Mouse (Mus musculus): ENCODE data around the gene Gigyf2.

Gene Gigyf2

DNA sequence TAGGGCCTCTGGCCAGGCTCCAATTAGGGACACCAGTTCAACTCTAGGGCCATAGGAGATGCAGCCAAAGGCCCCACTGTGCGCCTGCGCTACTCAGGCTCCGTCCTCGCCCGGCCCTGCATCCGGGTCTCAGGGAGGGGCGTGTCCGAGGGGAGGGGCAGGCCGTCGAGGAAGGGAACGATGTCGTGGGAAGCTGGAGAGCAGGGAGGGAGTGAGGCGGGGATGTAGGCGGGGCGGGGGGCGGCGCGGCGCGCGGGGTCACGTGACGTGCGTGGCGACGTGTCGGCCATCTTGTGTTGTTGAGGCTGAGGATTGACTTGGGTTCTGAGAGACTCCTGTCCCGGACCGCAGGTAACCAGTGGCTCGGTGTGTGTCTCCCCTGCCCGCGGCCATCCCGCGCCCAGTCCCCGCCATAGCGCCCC is at the start of gene Gigyf2:
TSS of gene Gigyf2 (plus strand) at position 257 of the 422 bp plus-strand sequence.
- peak; percentile 96 to 98 for DNase-seq (ENCODE audit: low spot score in 2 of 2)

DNA sequence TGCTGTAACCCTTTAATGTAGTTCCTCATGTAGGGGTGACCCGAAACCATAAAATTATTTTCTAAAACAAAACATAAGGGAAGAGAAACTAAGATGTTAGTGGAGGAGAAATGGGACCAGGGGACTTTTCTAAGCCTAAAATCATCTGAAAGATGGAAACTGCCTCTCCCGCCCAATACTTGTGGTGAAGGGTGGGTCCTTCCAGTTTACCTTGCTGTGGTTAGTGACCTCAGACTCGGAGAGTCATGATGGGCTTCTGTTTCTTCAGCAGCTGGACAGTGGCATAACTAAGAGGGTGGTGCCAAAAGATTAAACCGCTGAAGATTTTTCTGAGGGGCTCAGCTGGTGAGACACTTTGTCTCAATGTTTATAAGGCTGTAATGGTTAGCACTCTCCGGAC is 46.5 kb upstream of the Gigyf2 start:
- no peak for DNase-seq (ENCODE audit: low spot score in 2 of 2)

DNA sequence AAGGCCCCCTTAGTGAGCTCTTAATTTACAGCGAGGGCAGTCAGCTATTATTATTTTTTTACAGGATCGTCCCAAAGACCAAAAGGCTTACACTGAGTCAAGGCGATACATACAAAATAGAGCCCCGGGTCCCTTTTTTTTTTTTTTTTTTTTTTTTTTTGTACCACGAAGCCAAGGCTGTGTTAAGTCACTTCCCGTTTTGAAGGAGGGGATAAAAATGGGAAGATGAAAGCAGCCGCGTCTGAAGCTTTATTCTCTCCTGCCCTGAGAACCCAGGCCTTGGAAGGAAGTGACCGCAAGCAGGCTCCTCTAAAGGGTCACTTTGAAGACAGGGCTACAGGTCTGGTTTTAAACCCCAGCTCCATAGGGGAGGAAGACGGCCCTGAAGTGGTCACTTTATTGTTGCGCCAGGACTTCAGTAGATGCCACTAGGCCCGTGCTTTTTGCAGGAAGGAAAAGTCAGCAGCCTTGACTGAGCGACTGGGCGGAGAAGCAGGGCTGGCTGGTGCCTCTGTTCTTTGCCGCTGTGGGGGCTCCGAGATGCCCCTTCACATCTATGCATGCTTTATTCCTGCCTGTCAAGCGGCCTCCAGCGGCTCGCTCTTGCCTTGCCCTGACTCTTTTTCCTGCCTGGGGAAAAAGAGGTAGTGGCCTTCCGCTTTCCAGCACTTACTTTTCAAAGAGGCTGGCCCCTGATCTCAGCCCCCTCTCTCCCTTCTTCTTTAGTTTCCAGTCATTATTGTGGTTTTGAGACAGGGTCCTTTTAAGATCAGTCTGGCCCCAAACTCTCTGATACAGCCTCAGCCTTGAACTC is 45.0 kb upstream of the Gigyf2 start:
- DNase-seq (ENCODE audit: low spot score in 2 of 2), result no peak

DNA sequence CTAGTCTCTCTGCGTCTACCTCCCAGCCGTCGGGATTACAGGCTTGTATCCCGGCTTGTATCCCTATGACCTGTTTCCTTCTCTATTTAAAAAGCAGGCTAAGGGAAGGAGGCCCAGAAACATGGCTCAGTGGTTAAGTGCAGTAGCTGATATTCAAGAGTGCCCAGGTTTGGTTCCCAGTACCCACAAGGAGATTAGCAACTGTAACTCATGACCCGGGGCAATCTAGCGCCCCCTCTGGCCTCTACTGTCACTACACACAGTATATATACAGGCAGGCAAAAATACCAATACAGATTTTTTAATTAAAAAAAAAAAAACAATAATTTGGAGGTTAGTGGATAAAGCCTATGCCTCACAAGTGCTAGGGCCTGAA is 44.4 kb upstream of the Gigyf2 start:
- no peak for DNase-seq (ENCODE audit: low spot score in 2 of 2)

DNA sequence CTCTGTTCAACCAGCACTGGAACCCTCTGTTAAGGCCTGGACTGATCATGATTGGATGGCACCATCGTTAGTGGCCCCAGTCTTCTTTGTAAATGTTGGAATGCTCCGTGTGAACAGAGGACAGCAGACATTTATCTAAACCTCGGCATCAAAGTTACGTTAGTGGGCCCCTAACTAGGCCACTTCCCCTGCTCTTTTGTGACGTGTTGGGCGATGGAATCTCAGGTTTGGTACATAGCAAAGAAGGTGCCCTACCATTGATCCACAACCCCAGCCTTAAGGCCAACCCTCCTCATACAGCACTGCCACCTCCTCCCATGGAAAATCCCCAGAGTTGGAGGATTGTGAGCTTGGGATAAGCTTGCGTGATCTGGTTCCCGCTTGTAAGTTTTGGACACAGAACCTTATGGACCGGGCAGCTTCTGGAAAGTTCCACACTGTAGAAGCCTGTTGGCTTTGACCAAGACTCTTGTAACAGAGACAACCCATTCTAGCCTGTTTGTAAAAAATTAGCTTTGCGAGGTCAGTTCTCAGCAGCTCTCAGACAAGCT is 43.3 kb upstream of the Gigyf2 start:
- DNase-seq (ENCODE audit: low spot score in 2 of 2), result no peak

DNA sequence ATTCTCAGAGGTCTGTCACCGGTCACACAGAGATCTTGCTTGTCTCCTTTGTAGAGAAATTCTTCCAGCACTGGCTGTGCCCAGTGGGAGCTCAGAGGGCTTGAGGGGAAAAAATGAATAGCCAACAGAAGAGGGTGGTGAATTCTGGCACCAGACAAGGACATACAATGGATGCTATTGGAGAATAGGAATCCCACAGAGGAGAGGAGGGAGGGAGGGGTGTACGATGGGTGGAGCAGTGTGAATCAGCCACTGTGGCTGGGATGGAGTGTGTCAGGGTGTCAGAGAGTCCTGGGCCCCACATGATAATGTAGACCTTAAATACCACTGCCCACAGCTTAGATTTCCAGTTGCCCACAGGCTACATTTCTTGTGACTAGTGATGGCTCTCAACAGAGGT is 39.7 kb upstream of the Gigyf2 start:
- no peak for DNase-seq (ENCODE audit: low spot score in 2 of 2)

DNA sequence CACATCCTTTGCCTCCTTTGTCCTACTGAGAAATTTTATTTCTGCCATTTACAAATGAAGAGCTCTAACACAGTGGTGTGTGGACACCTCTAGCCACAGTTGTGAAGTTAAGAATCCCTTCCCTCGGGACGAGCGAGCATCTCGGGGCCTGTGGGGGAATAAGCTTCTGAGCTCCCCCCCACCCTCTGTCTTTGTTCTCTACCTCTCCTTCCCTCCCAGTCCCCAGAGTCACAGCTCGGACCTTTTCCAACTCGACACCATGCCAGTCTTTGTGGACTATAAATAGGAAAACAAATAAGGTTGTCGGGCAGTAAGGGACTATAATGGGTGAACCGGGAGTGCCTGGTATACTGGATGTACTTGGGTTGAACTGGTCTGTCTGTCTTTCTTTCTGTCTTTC is 35.4 kb upstream of the Gigyf2 start:
- no peak for DNase-seq (ENCODE audit: low spot score in 2 of 2)

DNA sequence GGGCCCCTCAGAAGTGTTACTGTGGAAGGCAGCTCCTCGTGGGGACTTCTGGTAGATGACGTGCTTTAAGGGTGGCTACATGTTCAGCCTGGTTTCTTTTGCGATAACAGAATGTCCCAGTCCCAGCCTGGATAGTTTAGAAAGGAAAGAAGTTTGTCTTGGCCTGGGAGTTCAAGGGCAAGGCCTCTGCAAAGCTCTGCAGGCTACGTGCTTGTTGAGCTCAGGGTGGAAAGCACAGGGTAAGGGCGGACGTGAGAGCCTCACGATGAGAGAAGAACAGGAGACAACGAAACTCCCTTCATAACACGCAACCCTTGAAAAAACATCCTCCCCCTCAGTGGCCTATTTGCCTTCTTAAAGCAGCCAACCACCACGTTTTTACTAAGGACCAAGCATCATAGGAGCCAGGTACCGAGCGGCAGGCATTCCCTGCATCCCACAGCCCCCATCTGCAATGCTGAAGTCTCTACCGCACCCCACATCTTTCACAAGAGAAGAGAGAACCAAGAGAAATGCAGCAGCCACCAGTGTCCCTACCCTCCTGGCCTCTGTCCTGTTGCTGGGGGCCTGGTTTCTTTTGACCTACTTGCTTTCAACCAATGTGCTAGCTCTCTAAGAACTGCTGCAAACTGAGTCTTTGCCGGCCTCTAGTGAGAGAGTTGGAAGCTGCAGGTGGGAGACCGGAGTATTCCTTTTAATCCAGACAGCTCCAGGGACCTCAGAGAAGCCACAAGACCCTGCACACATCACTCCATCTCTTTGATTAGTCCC is 34.2 kb upstream of the Gigyf2 start:
- no peak for DNase-seq (ENCODE audit: low spot score in 2 of 2)

DNA sequence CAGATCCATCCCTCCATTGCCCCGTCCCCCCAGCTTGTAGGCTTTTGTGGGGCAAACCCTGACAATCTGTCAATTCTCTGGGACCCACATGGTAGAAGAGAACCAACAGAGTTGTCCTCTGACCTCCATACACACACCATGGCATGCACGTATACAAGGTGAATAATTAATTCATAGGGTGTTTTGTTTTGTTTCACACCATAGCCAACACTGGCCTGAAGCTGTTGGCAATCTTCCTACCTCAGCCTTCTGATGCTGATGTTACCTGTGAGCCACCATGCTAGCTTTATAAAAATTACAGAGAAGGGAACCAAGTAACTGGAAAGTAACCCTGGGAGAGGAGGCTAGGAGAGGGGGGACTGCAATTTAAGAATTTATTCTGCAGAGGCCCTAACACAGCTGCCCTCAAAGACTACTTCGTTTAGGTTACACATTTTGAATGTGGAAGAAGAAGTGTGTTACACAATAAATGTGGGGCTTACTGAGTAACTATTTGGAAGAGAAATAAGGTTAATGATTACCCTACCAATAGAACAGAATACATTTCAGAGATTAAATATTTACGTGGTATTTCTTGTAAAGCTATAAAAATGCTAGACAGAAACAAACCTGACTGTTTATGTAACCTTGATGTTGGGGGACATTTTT is 32.6 kb upstream of the Gigyf2 start:
- DNase-seq (ENCODE audit: low spot score in 2 of 2), result no peak

DNA sequence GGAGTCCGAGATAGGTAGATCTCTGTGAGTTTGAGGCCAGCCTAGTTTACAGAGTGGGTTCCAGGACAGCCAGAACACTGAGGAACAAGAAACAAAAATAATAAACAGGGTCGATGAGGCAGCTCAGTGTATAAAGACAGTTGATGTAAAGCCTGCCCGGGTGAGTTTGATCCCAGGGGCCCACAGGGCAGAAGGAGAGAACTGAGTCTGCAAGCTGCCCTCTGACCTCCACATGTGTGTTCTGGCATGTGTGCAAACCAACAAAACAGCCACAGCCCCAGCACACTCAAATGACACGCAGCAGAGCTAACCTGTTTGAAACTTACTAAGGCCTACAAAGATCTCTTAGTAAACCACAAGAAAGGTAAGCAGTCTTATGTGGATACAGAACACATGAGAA is 31.8 kb upstream of the Gigyf2 start:
- DNase-seq (ENCODE audit: low spot score in 2 of 2), result no peak

DNA sequence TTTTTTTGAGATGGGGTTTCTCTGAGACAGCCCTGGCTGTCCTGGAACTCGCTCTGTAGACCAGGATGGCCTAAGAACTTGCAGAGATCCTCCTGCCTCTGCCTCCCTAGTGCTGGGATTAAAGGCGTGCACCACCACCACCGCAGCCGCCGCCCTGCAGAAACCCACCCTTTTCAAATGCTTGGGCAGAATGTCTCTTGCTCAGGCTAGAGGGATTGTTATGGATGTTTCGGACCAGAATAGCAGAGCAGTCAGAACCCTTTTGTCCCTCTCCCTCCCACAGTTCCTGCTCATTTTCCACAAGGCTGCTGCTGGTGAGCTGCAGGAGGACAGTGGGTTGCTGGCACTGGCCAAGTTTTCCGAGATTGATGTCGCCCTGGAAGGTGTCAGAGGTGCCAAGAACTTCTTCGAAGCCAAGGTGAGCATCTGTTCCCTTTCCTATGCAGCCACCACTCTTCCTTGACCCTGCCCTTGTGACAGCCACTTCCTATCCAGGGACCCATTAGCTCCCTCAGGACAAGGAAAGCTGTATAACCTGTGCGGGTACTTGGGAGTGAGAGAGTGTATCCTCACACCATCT is 29.4 kb upstream of the Gigyf2 start:
- no peak for DNase-seq (ENCODE audit: low spot score in 2 of 2)

DNA sequence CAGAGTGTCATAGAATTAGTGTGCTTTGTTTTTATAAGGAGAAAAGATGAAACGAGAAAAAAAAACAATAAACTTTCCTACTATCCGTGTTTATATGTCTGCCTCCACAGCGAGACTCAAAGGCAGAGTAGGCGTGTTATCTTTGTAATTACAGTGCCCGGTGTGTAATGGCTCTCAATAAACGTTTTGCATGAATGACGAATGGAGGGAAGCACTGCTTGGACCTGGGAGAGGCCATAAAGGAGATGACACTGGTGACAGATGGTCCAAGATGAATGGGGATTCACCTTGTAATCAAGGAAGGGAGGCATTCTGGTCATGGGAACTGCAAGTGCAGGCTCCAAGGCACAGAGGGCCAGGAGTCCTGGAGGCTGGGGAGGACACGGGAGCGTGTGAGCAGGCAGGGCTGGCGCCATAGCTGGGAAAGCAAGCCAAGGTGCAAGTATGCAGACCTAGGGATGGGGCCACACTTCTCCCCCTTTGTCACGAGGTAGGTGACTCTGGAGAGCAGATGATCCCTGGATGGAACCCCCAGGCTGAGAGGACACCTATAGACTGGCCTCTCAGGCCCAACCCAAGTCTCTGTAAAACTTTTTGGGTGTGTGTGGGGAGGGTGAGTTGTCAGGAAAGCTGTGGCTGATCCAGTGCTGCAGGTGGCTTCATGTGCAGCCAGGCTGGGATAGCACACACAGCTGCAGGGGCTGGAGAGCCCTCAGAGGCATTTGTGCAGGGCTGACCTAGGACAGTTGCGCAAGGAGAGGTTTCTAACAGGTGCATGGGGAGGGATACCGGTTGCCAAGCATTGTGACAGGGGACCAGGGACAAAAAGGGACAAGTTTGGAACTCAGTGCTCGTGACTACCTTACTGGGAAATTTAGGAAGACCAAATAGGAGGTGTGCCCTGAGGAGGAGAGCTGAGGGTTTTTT is 26.2 kb upstream of the Gigyf2 start:
- DNase-seq (ENCODE audit: low spot score in 2 of 2), result no peak

DNA sequence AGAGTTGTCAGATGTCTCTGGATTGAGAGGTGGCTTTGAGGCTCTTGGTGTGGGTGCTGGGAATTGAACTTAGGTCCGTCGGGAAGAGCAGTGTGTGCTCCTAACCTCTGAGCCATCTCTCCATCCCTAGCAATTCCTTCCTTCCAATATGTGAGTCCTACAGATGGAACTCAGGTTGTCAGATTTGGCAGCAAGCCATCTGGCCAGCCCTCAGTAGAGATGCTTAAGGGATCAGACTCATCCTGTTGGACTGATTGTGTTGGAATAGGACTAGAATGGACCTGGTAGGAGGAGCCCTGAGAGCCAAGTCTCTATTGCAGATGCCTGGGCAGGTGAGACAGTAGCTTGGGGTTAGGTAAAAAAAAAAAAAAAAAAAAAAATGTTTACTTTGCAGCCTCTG is 24.8 kb upstream of the Gigyf2 start:
- DNase-seq (ENCODE audit: low spot score in 2 of 2), result no peak

DNA sequence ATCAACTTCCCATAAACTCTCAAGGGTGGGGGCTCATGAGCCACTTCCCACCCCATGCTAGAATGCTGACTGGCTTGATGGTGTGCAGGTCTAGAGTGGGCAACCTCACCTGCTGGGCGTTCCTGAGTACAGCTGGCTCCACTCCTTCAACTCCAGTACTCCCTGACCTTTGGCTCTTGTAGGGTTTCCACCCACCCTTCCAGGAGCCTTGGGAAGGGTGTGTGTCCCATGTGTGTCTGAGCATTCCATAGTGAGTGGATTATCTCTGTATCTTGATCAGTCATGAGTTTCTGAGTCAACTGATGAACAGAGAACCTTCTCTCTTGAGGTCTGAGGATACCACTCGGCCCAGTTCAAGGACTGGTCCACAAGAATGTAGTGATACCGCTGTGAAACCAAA is 17.8 kb upstream of the Gigyf2 start:
- no peak for DNase-seq (ENCODE audit: low spot score in 2 of 2)

DNA sequence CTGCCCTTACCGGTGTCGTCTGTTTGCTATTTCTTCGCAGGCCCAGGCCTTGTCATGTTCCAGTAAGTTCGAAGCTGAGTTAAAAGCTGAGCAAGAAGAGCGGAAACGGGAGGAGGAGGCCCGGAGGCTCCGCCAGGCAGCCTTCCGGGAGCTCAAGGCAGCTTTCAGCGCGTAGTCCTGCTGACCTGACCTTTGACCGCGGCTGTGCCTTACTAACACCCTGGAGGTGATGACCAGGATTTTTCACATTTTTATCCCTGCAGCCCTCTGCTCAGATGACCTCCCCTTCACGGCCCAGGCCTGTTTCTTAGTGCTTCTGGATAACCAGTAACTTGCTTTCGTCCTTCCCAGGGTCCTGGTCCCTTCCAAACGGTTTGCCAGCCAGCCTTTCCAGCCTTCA is 17.2 kb upstream of the Gigyf2 start:
- DNase-seq (ENCODE audit: low spot score in 2 of 2), result no peak

DNA sequence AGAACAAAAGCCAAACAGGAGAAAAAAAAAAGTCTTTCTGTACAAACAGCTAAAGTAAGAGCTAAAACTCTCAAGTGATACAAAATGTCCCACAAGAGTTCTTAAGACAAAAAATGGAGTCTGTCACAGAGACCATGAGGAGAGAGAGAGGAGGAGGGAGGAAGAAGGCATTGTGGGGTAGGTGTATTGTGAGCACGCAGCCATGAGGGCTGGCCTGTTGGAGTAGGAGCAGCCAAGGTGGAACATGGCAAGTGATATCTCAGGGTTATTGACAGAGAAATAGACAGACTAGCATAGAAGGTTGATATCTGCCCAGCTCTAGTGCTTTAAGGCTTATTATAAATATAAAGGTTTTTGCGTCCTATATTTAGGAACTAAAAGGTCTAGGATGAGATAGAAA is 14.1 kb upstream of the Gigyf2 start:
- DNase-seq (ENCODE audit: low spot score in 2 of 2), result no peak

DNA sequence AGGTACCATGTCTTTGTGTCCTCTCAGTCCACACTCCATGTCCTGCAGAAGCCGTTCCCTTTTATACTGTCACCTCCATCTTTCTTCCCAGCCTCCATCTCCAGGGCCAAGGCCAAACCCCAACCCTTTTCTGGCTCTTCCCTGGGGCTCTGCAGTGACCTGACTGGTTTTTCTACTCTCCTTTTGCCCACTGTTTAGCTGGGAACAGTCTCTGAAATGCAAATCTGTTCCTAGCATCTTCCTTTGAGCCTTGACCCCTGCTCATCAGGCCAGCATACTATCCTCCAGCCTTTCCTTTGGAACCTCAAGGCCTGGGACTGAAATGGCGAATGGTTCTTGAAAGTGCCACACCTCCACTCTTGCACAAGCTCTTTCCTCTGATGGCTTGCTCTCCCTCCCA is 13.7 kb upstream of the Gigyf2 start:
- DNase-seq (ENCODE audit: low spot score in 2 of 2), result no peak

DNA sequence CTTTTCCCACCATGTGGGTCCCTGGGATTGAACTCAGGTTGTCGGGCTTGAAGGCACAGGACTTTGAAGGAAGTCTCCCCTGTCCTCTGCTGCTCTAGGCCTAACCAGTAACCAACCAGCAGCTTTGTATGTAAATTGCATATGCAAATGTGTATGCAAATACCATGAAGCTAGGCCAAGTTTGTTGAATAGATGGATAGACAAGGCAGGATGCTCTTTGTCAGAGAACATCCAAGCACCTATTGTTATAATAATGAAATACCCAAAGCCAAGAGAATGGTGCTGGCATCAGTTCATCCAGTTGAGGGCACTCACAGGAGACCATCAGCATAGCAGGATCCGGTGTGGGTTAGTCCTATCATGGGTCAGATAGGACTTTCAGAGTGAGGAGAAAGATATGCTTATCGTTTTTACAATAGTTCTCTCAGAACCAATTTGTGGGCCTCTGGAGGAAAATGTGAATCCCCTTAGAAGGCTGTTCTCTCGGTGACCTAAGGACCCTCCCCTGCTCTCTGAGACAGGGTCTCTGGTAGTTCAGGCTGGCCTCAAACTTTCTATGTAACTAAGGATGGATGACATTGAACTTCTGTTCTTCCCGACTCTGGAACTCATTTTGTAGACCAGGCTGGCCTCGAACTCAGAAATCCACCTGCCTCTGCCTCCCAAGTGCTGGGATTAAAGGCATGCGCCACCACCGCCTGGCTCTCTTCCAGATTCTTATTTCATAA is 12.8 kb upstream of the Gigyf2 start:
- no peak for DNase-seq (ENCODE audit: low spot score in 2 of 2)

DNA sequence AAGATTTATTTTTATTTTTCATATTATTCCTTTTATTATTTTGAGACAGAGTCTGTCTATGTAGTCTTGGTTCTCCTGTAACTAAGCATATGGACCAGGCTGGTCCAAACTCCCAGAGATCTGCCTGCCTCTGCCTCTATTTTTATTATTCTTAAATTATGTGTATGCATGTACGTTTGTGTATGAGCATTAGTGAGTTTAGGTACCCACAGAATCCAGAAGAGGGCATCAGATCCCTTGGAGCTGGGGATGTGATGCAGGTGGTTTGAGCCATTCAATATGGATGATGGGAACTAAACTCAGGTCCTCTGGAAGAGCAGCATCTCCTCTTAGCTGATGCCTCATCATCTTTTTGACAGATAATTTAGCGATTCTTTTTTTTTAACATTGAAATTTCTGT is 11.4 kb upstream of the Gigyf2 start:
- no peak for DNase-seq (ENCODE audit: low spot score in 2 of 2)

DNA sequence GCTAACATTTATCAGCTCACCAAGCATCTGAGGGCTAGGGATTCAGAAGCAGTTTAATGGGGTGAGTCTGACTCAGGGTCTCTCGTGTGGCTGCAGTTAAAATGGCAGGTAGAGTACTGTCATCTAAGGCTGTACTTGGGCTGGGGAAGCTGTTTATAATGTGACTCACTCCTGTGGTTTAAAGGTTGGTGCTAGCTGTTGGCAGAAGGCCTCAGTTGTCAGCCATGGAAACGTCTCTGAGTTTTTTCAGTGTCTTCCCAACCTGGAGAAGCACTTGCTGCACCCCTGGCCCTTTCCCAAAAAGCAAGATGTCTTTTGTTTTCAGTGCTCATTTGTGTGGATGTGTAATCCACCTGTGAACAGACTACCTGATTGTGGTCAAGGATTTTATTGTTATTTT is 10.9 kb upstream of the Gigyf2 start:
- no peak for DNase-seq (ENCODE audit: low spot score in 2 of 2)

Measured in spleen, postnatal 4 days (tissue).